Mouse (Mus musculus) ES-Bruce4 (cell line): ENCODE measurements around the gene Olfr1489. TPM values are rescaled to one million over a fixed set of nuclear protein-coding genes. Genes with fewer than 3 reads are reported as not detected.
"Not testable (repeated sequence)": the region's sequence is repeated elsewhere in the genome, so short reads cannot be mapped to it uniquely, and the experiment has no call there.

Experiments used
- H3K27ac ChIP-seq: 2 replicates; pipeline ENCODE4 v1.5.1; 2012; ENCODE audit warnings: low read length, inconsistent platforms; ENCODE audit not compliant: insufficient read depth
- H3K27me3 ChIP-seq: 2 replicates; pipeline ENCODE4 v1.6.1; 2012; ENCODE audit warnings: mild to moderate bottlenecking, low read length, inconsistent platforms; ENCODE audit not compliant: control insufficient read depth, poor library complexity, insufficient read depth, severe bottlenecking
- H3K36me3 ChIP-seq: 2 replicates; pipeline ENCODE4 v1.6.1; 2012; ENCODE audit warnings: inconsistent platforms, mild to moderate bottlenecking, low read length, moderate library complexity; ENCODE audit not compliant: control insufficient read depth, poor library complexity, insufficient read depth, severe bottlenecking
- H3K4me1 ChIP-seq: one replicate; pipeline ENCODE4 v1.8.1; 2011; ENCODE audit warnings: low read length; ENCODE audit not compliant: control insufficient read depth, insufficient read depth
- H3K4me3 ChIP-seq: 2 replicates; pipeline ENCODE4 v1.5.1; 2011; ENCODE audit warnings: low read depth, mild to moderate bottlenecking, low read length
- H3K9ac ChIP-seq: 2 replicates; pipeline ENCODE4 v1.6.1; 2012; ENCODE audit warnings: low read depth, mild to moderate bottlenecking, inconsistent platforms; ENCODE audit not compliant: poor library complexity, severe bottlenecking
- H3K9me3 ChIP-seq: replicated peaks from 2 replicates; pipeline ENCODE4 v1.6.1; 2012; ENCODE audit warnings: mild to moderate bottlenecking, low read length, inconsistent platforms; ENCODE audit not compliant: control insufficient read depth, poor library complexity, insufficient read depth, severe bottlenecking
- CTCF ChIP-seq: IDR thresholded peaks from one replicate; pipeline ENCODE4 v1.8.1; 2011; ENCODE audit warnings: low read depth, low read length
- EP300 ChIP-seq: IDR thresholded peaks from 2 replicates; pipeline ENCODE4 v1.6.1; 2011; ENCODE audit warnings: low read depth, low read length; ENCODE audit not compliant: insufficient read depth
- POLR2A ChIP-seq: IDR thresholded peaks from one replicate; pipeline ENCODE4 v1.8.1; 2011; ENCODE audit warnings: low read length; ENCODE audit not compliant: insufficient read depth
- polyA plus RNA-seq: library from polyadenylated mRNA; stranded (reverse); fragments of >200 nt; gene quantifications from 2 replicates; pipeline ENCODE4 v1.2.4, GENCODE M21; 2011; ENCODE audit warnings: low read depth; ENCODE audit not compliant: missing spikeins, insufficient read depth, insufficient read length

The Olfr1489 gene
- polyA plus RNA-seq: 0.13 TPM in 1 of 2 replicates, not detected in the other

- H3K9me3 ChIP-seq: no peaks in the 10 kb centered on the region
- no peak within 1 kb of the TSS for H3K9ac ChIP-seq
- no peaks in the 10 kb centered on the region for H3K4me1 ChIP-seq
- H3K27me3 ChIP-seq: no peaks in the 10 kb centered on the region
- H3K27ac ChIP-seq: no peak within 1 kb of the TSS
- no peak for TF ChIP-seq POLR2A
- no peak within 1 kb of the TSS for H3K4me3 ChIP-seq
- H3K36me3 ChIP-seq: no peaks in the 10 kb centered on the region
Measured at GRCm38 (mm10) chr19:13631321-13631720, at the start of gene Olfr1489. Gene Olfr1489, plus strand, starts transcription at chr19:13631621.

- no peak for TF ChIP-seq POLR2A
- no peak for TF ChIP-seq CTCF
- no peak for TF ChIP-seq EP300
- Histone ChIP-seq H3K4me1 (no peaks in the 10 kb centered on the region), H3K9ac (no peak within 1 kb of the TSS), H3K36me3 (no peaks in the 10 kb centered on the region), H3K4me3 (no peak within 1 kb of the TSS), H3K27me3 (no peaks in the 10 kb centered on the region), H3K27ac (no peak within 1 kb of the TSS), H3K9me3 (no peaks in the 10 kb centered on the region)
Measured at GRCm38 (mm10) chr19:13583211-13583610, 48.2 kb upstream of the Olfr1489 start, which contains the start of gene Olfr1484. Gene Olfr1484, plus strand, starts transcription at chr19:13583511.

- not testable (repeated sequence) for H3K36me3 ChIP-seq, H3K4me1 ChIP-seq, H3K27ac ChIP-seq, H3K9me3 ChIP-seq, H3K9ac ChIP-seq, H3K27me3 ChIP-seq, H3K4me3 ChIP-seq
Measured at GRCm38 (mm10) chr19:13617075-13617474, 14.3 kb upstream of the Olfr1489 start, which contains the start of gene Olfr1487. Gene Olfr1487, plus strand, starts transcription at chr19:13617375.

- Histone ChIP-seq H3K4me1 (no peaks in the 10 kb centered on the region), H3K27ac (no peak within 1 kb of the TSS), H3K36me3 (no peaks in the 10 kb centered on the region), H3K9ac (no peak within 1 kb of the TSS), H3K9me3 (no peaks in the 10 kb centered on the region), H3K27me3 (no peaks in the 10 kb centered on the region), H3K4me3 (no peak within 1 kb of the TSS)
- TF ChIP-seq CTCF (no peak), POLR2A (no peak), EP300 (no peak)
Measured at GRCm38 (mm10) chr19:13650791-13651190, 19.4 kb downstream of the Olfr1489 start, which contains the start of gene Olfr1490. Gene Olfr1490, plus strand, starts transcription at chr19:13651091.

Other genes with a start within 250 kb of the Olfr1489 start
- not detected in 2 replicates for gene Olfr1469, start 223.8 kb upstream of the Olfr1489 start, polyA plus RNA-seq
- gene Olfr1471, start 188.2 kb upstream of the Olfr1489 start, polyA plus RNA-seq: not detected in 2 replicates
- not detected in 2 replicates for gene Olfr1472, start 175.5 kb upstream of the Olfr1489 start, polyA plus RNA-seq
- gene Olfr1474, start 162.1 kb upstream of the Olfr1489 start, polyA plus RNA-seq: not detected in 2 replicates
- not detected in 2 replicates for gene Olfr1475, start 151.4 kb upstream of the Olfr1489 start, polyA plus RNA-seq
- not detected in 2 replicates for gene Olfr1477, start 131.1 kb upstream of the Olfr1489 start, polyA plus RNA-seq
- gene Olfr1480, start 103.7 kb upstream of the Olfr1489 start, polyA plus RNA-seq: not detected in 2 replicates
- gene Olfr1484, start 48.1 kb upstream of the Olfr1489 start, polyA plus RNA-seq: not detected in 2 replicates
- not detected in 2 replicates for gene Olfr1487, start 14.2 kb upstream of the Olfr1489 start, polyA plus RNA-seq
- gene Olfr1490, start 19.5 kb downstream of the Olfr1489 start, polyA plus RNA-seq: not detected in 2 replicates
- not detected in 2 replicates for gene Olfr1491, start 65.6 kb downstream of the Olfr1489 start, polyA plus RNA-seq
- not detected in 2 replicates for gene Olfr1493-ps1, start 91.7 kb downstream of the Olfr1489 start, polyA plus RNA-seq
- not detected in 2 replicates for gene Olfr1494, start 108.1 kb downstream of the Olfr1489 start, polyA plus RNA-seq
- not detected in 2 replicates for gene Olfr1495, start 133.0 kb downstream of the Olfr1489 start, polyA plus RNA-seq
- not detected in 2 replicates for gene Olfr1496, start 146.3 kb downstream of the Olfr1489 start, polyA plus RNA-seq
- gene Olfr1497, start 166.6 kb downstream of the Olfr1489 start, polyA plus RNA-seq: not detected in 2 replicates
- not detected in 2 replicates for gene Olfr1499, start 187.8 kb downstream of the Olfr1489 start, polyA plus RNA-seq
- not detected in 2 replicates for gene Olfr1500, start 198.9 kb downstream of the Olfr1489 start, polyA plus RNA-seq
- gene Olfr1501, start 219.1 kb downstream of the Olfr1489 start, polyA plus RNA-seq: not detected in 2 replicates
- gene Olfr1502, start 230.2 kb downstream of the Olfr1489 start, polyA plus RNA-seq: not detected in 2 replicates